ENCODE assay signal across 12 mouse cellular contexts in the genomic region with DNA sequence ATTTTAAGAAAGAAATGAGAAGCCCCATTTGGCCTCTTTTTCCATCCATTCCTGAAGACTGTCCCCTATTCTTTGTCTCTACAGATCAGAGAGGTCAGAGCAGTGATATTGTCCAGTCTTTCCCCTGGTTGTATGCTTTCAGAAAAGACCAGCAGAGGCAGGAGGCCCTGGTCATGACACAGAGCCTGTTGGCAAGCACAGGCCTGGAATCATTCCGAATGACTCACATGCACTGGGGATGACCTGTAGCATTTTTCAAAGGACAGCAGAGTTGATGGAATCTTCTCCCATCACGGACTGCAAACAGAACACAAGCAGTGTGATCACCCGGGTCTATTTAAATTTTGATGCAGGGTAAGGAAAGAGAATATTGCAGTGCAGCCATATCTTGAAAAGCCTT. TPM values are rescaled to one million over a fixed set of nuclear protein-coding genes. Genes with fewer than 3 reads are reported as not detected.
DNase-seq lines count a peak whose midpoint lies in the region; ATAC-seq lines count a peak whose summit lies in the region.
"Had no signal": no experiment of that assay in that cellular context is flagged by ENCODE, and none has a peak within 500 bp of the region (broad histone marks: within the 10 kb centered on the region; RNA-seq: fewer than 3 reads in every experiment).

No protein-coding gene starts in this region.

- no peak overlapping the region for H3K4me3 ChIP-seq in heart, embryonic 16.5 days (ENCODE audit: low read length)
- no peak overlapping the region for H3K4me3 ChIP-seq in forebrain, embryonic 11.5 days (ENCODE audit: low read depth, low read length)
- H3K4me3 ChIP-seq: forebrain, embryonic 12.5 days; limb, embryonic 12.5 days had no signal

- H3K36me3 ChIP-seq in heart, embryonic 16.5 days (ENCODE audit: control insufficient read depth, insufficient read depth), result no peaks in the 10 kb centered on the region
- H3K36me3 ChIP-seq in forebrain, embryonic 11.5 days (ENCODE audit: control insufficient read depth, insufficient read depth, low read length), result no peaks in the 10 kb centered on the region
- H3K36me3 ChIP-seq: forebrain, embryonic 12.5 days; limb, embryonic 12.5 days had no signal

- DNase-seq in urinary bladder, adult 18-20 months (ENCODE audit: low spot score in 2 of 2), result peak; percentile 24 to 62
- no peak for DNase-seq in urinary bladder, postnatal 4 days (ENCODE audit: low spot score in 2 of 2)
- DNase-seq in adrenal gland, postnatal 14 days, result peak; percentile 83
- peak; percentile 72 for DNase-seq in skeletal muscle tissue, adult 2 months (ENCODE audit: low read depth, low spot score)
- DNase-seq in forebrain, embryonic 11.5 days (ENCODE audit: low spot score), result no peak
- DNase-seq in left cerebral cortex, postnatal 25 days (ENCODE audit: low spot score in 2 of 2), result no peak
- DNase-seq in thymus, postnatal 14 days, result no peak
- DNase-seq: right cerebral cortex, postnatal 25 days; thymus, adult 18-20 months had no signal

- 0 out of 2 replicates have a peak, but pooled peaks have one; percentile 52 for ATAC-seq in heart, embryonic 16.5 days (replicated peaks; ENCODE audit: extremely low read depth, insufficient read depth, low FRiP score)
- no peak for ATAC-seq in forebrain, embryonic 11.5 days (replicated peaks; ENCODE audit: low FRiP score)

- no peaks in the 10 kb centered on the region for H3K27me3 ChIP-seq in heart, embryonic 16.5 days (ENCODE audit: control insufficient read depth, insufficient read depth, low read length)
- no peaks in the 10 kb centered on the region for H3K27me3 ChIP-seq in forebrain, embryonic 11.5 days (ENCODE audit: control insufficient read depth, insufficient read depth, low read length)
- H3K27me3 ChIP-seq: forebrain, embryonic 12.5 days; limb, embryonic 12.5 days had no signal

- H3K4me1 ChIP-seq in heart, embryonic 16.5 days (ENCODE audit: control insufficient read depth, insufficient read depth, low read length), result no peaks in the 10 kb centered on the region
- no peaks in the 10 kb centered on the region for H3K4me1 ChIP-seq in forebrain, embryonic 11.5 days (replicated peaks; ENCODE audit: control insufficient read depth, insufficient read depth, low read length)
- H3K4me1 ChIP-seq: forebrain, embryonic 12.5 days; limb, embryonic 12.5 days had no signal

- 59% methylated on average over 3 of the region's 3 CpGs for WGBS in heart, embryonic 16.5 days
- WGBS in forebrain, embryonic 11.5 days, result 76% methylated on average over 3 of the region's 3 CpGs

- H3K9me3 ChIP-seq in heart, embryonic 16.5 days (replicated peaks; ENCODE audit: control insufficient read depth, low read length), result no peaks in the 10 kb centered on the region
- no peaks in the 10 kb centered on the region for H3K9me3 ChIP-seq in forebrain, embryonic 11.5 days (ENCODE audit: control insufficient read depth, low read length)
- H3K9me3 ChIP-seq: forebrain, embryonic 12.5 days; limb, embryonic 12.5 days had no signal

- intact Hi-C loops in left cerebral cortex, postnatal 25 days (cut with DNase I), result no loop called here

- H3K9ac ChIP-seq in heart, embryonic 16.5 days (ENCODE audit: low read length), result no peak overlapping the region
- H3K9ac ChIP-seq in forebrain, embryonic 11.5 days (ENCODE audit: low read length), result no peak overlapping the region
- H3K9ac ChIP-seq: forebrain, embryonic 12.5 days; limb, embryonic 12.5 days had no signal

- H3K27ac ChIP-seq in heart, embryonic 16.5 days (ENCODE audit: low read length), result no peak overlapping the region
- H3K27ac ChIP-seq in forebrain, embryonic 11.5 days (ENCODE audit: low read depth, low read length), result no peak overlapping the region
- H3K27ac ChIP-seq: forebrain, embryonic 12.5 days; limb, embryonic 12.5 days had no signal

- no peak overlapping the region for H3K4me2 ChIP-seq in heart, embryonic 16.5 days (ENCODE audit: low read depth, low read length)
- no peak overlapping the region for H3K4me2 ChIP-seq in forebrain, embryonic 11.5 days (ENCODE audit: low read depth, low read length, severe bottlenecking)
- H3K4me2 ChIP-seq: forebrain, embryonic 12.5 days; limb, embryonic 12.5 days had no signal

RNA-seq across cellular contexts. Expression of gene Nxt1, which starts 50.2 kb away (rescaled TPM):
- total RNA-seq in adrenal gland, postnatal 14 days (2021), result 20.2 and 20.8 TPM in 2 replicates
- 50.5 and 61.3 TPM in 2 replicates for polyA plus RNA-seq in heart, embryonic 16.5 days (2015; fragmentation: Nextera tagmentation; extraction: Ambion mirVana)
- polyA plus RNA-seq in forebrain, embryonic 11.5 days (2014; fragmentation: Nextera tagmentation; extraction: Ambion mirVana), result 134 and 151 TPM in 2 replicates
- total RNA-seq in left cerebral cortex, postnatal 25 days (2021), result 10 to 100 TPM; 11.6 to 13.5 TPM

RNA-seq across cellular contexts. Expression of gene Gzf1, which starts 58.6 kb away (rescaled TPM):
- 28.3 and 29.4 TPM in 2 replicates for total RNA-seq in adrenal gland, postnatal 14 days (2021)
- polyA plus RNA-seq in heart, embryonic 16.5 days (2015; fragmentation: Nextera tagmentation; extraction: Ambion mirVana), result 15.9 and 17.5 TPM in 2 replicates
- 27.8 and 29.3 TPM in 2 replicates for polyA plus RNA-seq in forebrain, embryonic 11.5 days (2014; fragmentation: Nextera tagmentation; extraction: Ambion mirVana)
- total RNA-seq in left cerebral cortex, postnatal 25 days (2021), result 10 to 100 TPM; 28.9 to 30.9 TPM

Comparison
In these comparisons a context has a peak if more than half of its experiments do, and no peak if none do; other contexts are left out.
1. DNase-seq: peak in urinary bladder, adult 18-20 months (2 of 2), adrenal gland, postnatal 14 days (single experiment) and skeletal muscle tissue, adult 2 months (single experiment); none in urinary bladder, postnatal 4 days (0 of 2), forebrain, embryonic 11.5 days (single experiment), left cerebral cortex, postnatal 25 days (0 of 2) and thymus, postnatal 14 days (single experiment).